Mouse (Mus musculus) CH12.LX (cell line): Measurements from ENCODE around the gene Myo9b. TPM values are rescaled to one million over a fixed set of nuclear protein-coding genes. Genes with fewer than 3 reads are reported as not detected.

ENCODE experiments used
- DNase-seq: peaks from one replicate; pipeline ENCODE4 v3.0.0-alpha.2; 2013; ENCODE audit errors: extremely low read depth
- H3K27ac ChIP-seq: 2 replicates; pipeline ENCODE4 v1.5.1; 2012; ENCODE audit warnings: low read depth, mild to moderate bottlenecking, control low read depth, moderate library complexity; ENCODE audit not compliant: insufficient read depth
- H3K27me3 ChIP-seq: replicated peaks from 2 replicates; pipeline ENCODE3; 2012; ENCODE audit warnings: inconsistent platforms
- H3K36me3 ChIP-seq, 2 experiments: replicated peaks in 1 of 2; 2 replicates each; pipeline versions ENCODE3 to v1.6.1; 2012; ENCODE audit warnings: inconsistent platforms in 1 of 2, low read length in 1 of 2, mild to moderate bottlenecking in 1 of 2, mixed read lengths in 1 of 2, moderate library complexity in 1 of 2; ENCODE audit not compliant: control insufficient read depth in 1 of 2, insufficient read depth in 1 of 2
- H3K4me1 ChIP-seq, 2 experiments: 2 replicates each; pipeline ENCODE4 v1.6.1; 2012; ENCODE audit warnings: inconsistent platforms in 1 of 2, moderate library complexity in 1 of 2; ENCODE audit not compliant: insufficient read depth in 2 of 2, control insufficient read depth in 1 of 2
- H3K4me2 ChIP-seq: 2 replicates; pipeline ENCODE4 v1.6.1; 2012; ENCODE audit warnings: low read depth, mild to moderate bottlenecking, control low read depth; ENCODE audit not compliant: poor library complexity, insufficient read depth, severe bottlenecking
- H3K4me3 ChIP-seq, 3 experiments: fragments of 150-350 bp in 1 of 3; sonication (generic) in 1 of 3; replicated peaks in 1 of 3; 2 replicates each; pipeline versions ENCODE3 to v1.5.1; 2011 to 2012; ENCODE audit warnings: low read depth in 2 of 3, low read length in 2 of 3, mild to moderate bottlenecking in 2 of 3, moderate library complexity in 2 of 3, control low read depth in 1 of 3, improper control_type of control experiment in 1 of 3, inconsistent platforms in 1 of 3, mixed read lengths in 1 of 3; ENCODE audit not compliant: poor library complexity in 1 of 3
- H3K79me2 ChIP-seq: replicated peaks from 2 replicates; pipeline ENCODE4 v1.6.1; 2012; ENCODE audit warnings: mild to moderate bottlenecking, moderate library complexity; ENCODE audit not compliant: control insufficient read depth, poor library complexity, insufficient read depth, severe bottlenecking; ENCODE audit errors: extremely low read depth
- H3K9ac ChIP-seq: 2 replicates; pipeline ENCODE4 v1.6.1; 2012; ENCODE audit warnings: low read depth, mild to moderate bottlenecking, control low read depth, moderate library complexity; ENCODE audit not compliant: insufficient read depth
- H3K9me3 ChIP-seq: replicated peaks from 2 replicates; pipeline ENCODE3; 2012; ENCODE audit warnings: low read length, inconsistent platforms, mixed read lengths
- BHLHE40 ChIP-seq: IDR thresholded peaks from 2 replicates; pipeline ENCODE4 v1.6.1; 2011; ENCODE audit warnings: mild to moderate bottlenecking, low read depth, low read length, improper control_type of control experiment
- CHD1 ChIP-seq: IDR thresholded peaks from 2 replicates; pipeline ENCODE4 v1.6.1; 2012; ENCODE audit warnings: low read depth, low read length, improper control_type of control experiment, inconsistent platforms
- CHD2 ChIP-seq: IDR thresholded peaks from 2 replicates; pipeline ENCODE4 v1.6.1; 2011; ENCODE audit warnings: low read length, improper control_type of control experiment
- CTCF ChIP-seq, 2 experiments: IDR thresholded peaks in 1 of 2; conservative IDR thresholded peaks in 1 of 2; 2 replicates each; pipeline ENCODE4 v1.5.1; 2011 to 2012; ENCODE audit warnings: low read depth in 2 of 2, low read length in 2 of 2, improper control_type of control experiment in 1 of 2, inconsistent platforms in 1 of 2, mild to moderate bottlenecking in 1 of 2, moderate library complexity in 1 of 2
- ELF1 ChIP-seq: IDR thresholded peaks from 2 replicates; pipeline ENCODE4 v1.6.1; 2014; ENCODE audit warnings: low read depth, mild to moderate bottlenecking, inconsistent platforms, low read length, improper control_type of control experiment
- EP300 ChIP-seq: IDR thresholded peaks from 2 replicates; pipeline ENCODE4 v1.6.1; 2011; ENCODE audit warnings: low read length, improper control_type of control experiment
- ETS1 ChIP-seq: conservative IDR thresholded peaks from 2 replicates; pipeline ENCODE4 v1.6.1; 2012; ENCODE audit warnings: low read depth, mild to moderate bottlenecking, inconsistent platforms, low read length, improper control_type of control experiment, moderate library complexity
- MAFK ChIP-seq: IDR thresholded peaks from 2 replicates; pipeline ENCODE4 v1.6.1; 2011; ENCODE audit warnings: low read length, improper control_type of control experiment; ENCODE audit not compliant: insufficient replicate concordance
- MAX ChIP-seq: IDR thresholded peaks from 2 replicates; pipeline ENCODE4 v1.6.1; 2011; ENCODE audit warnings: low read length, improper control_type of control experiment
- MAZ ChIP-seq: IDR thresholded peaks from 2 replicates; pipeline ENCODE4 v1.6.1; 2012; ENCODE audit warnings: low read depth, mild to moderate bottlenecking, inconsistent platforms, low read length, improper control_type of control experiment, moderate library complexity
- NRF1 ChIP-seq: IDR thresholded peaks from 2 replicates; pipeline ENCODE4 v1.6.1; 2014; ENCODE audit warnings: low read depth, mild to moderate bottlenecking, inconsistent platforms, low read length, improper control_type of control experiment, moderate library complexity
- POLR2AphosphoS2 ChIP-seq: IDR thresholded peaks from 2 replicates; pipeline ENCODE4 v1.6.1; 2011; ENCODE audit warnings: low read depth, low read length, improper control_type of control experiment
- RCOR1 ChIP-seq: conservative IDR thresholded peaks from 2 replicates; pipeline ENCODE4 v1.6.1; 2012; ENCODE audit warnings: low read depth, mild to moderate bottlenecking, inconsistent platforms, low read length, improper control_type of control experiment
- SIN3A ChIP-seq: IDR thresholded peaks from 2 replicates; pipeline ENCODE4 v1.6.1; 2012; ENCODE audit warnings: low read length, improper control_type of control experiment, inconsistent platforms
- UBTF ChIP-seq: IDR thresholded peaks from 2 replicates; pipeline ENCODE4 v1.6.1; 2012; ENCODE audit warnings: low read depth, mild to moderate bottlenecking, inconsistent platforms, low read length, improper control_type of control experiment, moderate library complexity
- USF2 ChIP-seq: conservative IDR thresholded peaks from 2 replicates; pipeline ENCODE4 v1.6.1; 2011; ENCODE audit warnings: low read depth, low read length, improper control_type of control experiment
- ZC3H11A ChIP-seq: IDR thresholded peaks from 2 replicates; pipeline ENCODE4 v1.6.1; 2012; ENCODE audit warnings: low read depth, mild to moderate bottlenecking, inconsistent platforms, low read length, improper control_type of control experiment
- ZKSCAN1 ChIP-seq: IDR thresholded peaks from 2 replicates; pipeline ENCODE4 v1.6.1; 2012; ENCODE audit warnings: low read depth, inconsistent platforms, low read length, improper control_type of control experiment, borderline replicate concordance
- ZMIZ1 ChIP-seq: IDR thresholded peaks from 2 replicates; pipeline ENCODE4 v1.6.1; 2012; ENCODE audit warnings: low read depth, mild to moderate bottlenecking, inconsistent platforms, low read length, improper control_type of control experiment
- ZNF384 ChIP-seq: IDR thresholded peaks from 2 replicates; pipeline ENCODE4 v1.6.1; 2012; ENCODE audit warnings: low read depth, low read length, improper control_type of control experiment, inconsistent platforms
- dilution Hi-C: fragments of 300-500 bp; cut with MboI; formaldehyde crosslinking; loops from 2 replicates; pipeline ENCODE4 v1.14.3; 2020; ENCODE audit warnings: low sequenced_read_pairs; ENCODE audit not compliant: extremely low pct_unique_long_range_greater_than_20kb, extremely low pct_ligation_motif_present
- in situ Hi-C: fragments of 300-500 bp; cut with MboI; formaldehyde crosslinking; loops from 3 replicates; pipeline ENCODE4 v1.14.3; 2019; ENCODE audit warnings: low sequenced_read_pairs, low pct_ligation_motif_present, low pct_unique_long_range_greater_than_20kb, mixed read lengths
- polyA plus RNA-seq: library from polyadenylated mRNA; unstranded; fragments of >175 nt; gene quantifications from 2 replicates; pipeline ENCODE4 v1.2.1, GENCODE M21; 2012; ENCODE audit warnings: low read depth; ENCODE audit not compliant: insufficient read length
- total RNA-seq, 2 experiments: library from RNA; depleted of rRNA; stranded (reverse); fragments of 300-350 nt in 1 of 2; fragments of >200 nt in 1 of 2; gene quantifications; 2 replicates each; pipeline ENCODE4 v1.2.3; 2012 to 2014

Myo9b gene
- total and polyA plus RNA-seq, 3 experiments = 14.2 to 36.2 (median 29.0) TPM

DNA sequence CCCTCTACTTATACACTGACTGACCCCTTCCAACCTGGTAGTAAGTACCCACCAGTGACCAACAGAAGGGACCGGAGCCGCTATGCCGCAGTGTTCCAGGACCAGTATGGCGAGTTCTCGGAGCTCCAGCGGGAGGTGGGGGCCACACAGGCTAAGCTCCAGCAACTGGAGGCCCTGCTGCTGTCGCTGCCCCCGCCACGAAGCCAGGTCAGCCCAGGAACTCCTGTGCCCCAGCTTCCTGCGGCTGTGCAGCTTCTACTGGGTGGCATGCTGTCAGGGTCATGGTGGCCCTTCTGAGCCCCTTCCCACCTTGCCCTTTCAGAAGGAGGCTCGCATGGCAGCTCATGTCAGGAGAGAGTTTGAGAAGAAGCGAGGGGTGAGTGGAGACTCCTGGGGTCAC lies 99.9 kb downstream of the Myo9b start:
- TF ChIP-seq ZNF384 (no peak), NRF1 (no peak), CHD1 (no peak), POLR2AphosphoS2 (no peak)
- Histone ChIP-seq H3K4me2 (no peak overlapping the region), H3K4me1 (peaks cover 18 to 48% of the 10 kb centered on the region in 2 experiments), H3K27me3 (no peaks in the 10 kb centered on the region), H3K9ac (no peak overlapping the region), H3K4me3 (no peak overlapping the region), H3K79me2 (no peaks in the 10 kb centered on the region), H3K36me3 (peaks cover 32 to 73% of the 10 kb centered on the region in 2 experiments), H3K27ac (no peak overlapping the region), H3K9me3 (peaks cover 9% of the 10 kb centered on the region)
- in situ Hi-C loops (loop anchor here (5.0 kb wide), 1 partner anchor 35 kb away; the partner anchor contains the start of gene Ankle1), dilution Hi-C loops (no loop called here)
- DNase-seq = no peak

DNA sequence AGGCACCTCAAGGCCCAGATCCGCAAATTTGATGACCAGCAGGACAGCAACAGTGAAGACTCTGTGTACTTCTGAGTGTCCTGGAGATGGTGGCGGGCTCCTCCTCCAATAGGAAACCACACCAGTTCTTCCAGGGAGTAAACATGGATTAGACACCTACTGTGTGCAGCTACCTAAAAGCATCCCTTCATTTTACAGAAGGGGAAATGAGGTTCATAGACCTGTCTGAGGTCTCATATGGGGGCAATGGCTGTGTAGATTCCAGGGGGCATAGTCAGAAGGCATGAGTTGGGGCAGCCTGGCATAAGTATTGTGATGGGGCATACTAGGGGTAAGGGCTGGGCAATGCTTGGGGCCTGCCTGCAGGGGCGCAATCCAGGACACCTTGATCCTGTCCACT lies 100.5 kb downstream of the Myo9b start:
- dilution Hi-C loops = no loop called here
- no peak overlapping the region for H3K9ac ChIP-seq
- no peak overlapping the region for H3K4me3 ChIP-seq
- TF ChIP-seq USF2 (no peak), SIN3A (no peak), RCOR1 (no peak), ETS1 (no peak), ZMIZ1 (no peak), MAX (no peak), CHD2 (no peak), CHD1 (no peak), NRF1 (no peak), ZC3H11A (no peak), ZKSCAN1 (no peak), ELF1 (no peak), MAFK (no peak), UBTF (no peak), MAZ (no peak), CTCF (conservative IDR thresholded peaks at IDR 0.05 in 1 of 2, IDR thresholded peaks at IDR 0.05 in 1 of 2; ENCODE audit: low read depth in 2 of 2, low read length in 2 of 2) (no peak), EP300 (no peak), BHLHE40 (no peak)
- peaks cover 32 to 76% of the 10 kb centered on the region in 2 experiments for H3K36me3 ChIP-seq
- H3K4me1 ChIP-seq = peaks cover 15 to 44% of the 10 kb centered on the region in 2 experiments
- peaks cover 9% of the 10 kb centered on the region for H3K9me3 ChIP-seq
- no peak overlapping the region for H3K27ac ChIP-seq
- no peaks in the 10 kb centered on the region for H3K27me3 ChIP-seq
- no peak overlapping the region for H3K4me2 ChIP-seq
- in situ Hi-C loops = loop anchor here (5.0 kb wide), 1 partner anchor 34 kb away; the partner anchor contains the start of gene Ankle1
- DNase-seq = no peak
- H3K79me2 ChIP-seq = no peaks in the 10 kb centered on the region
